Mouse (Mus musculus): ENCODE results near the gene Msi2.

Gene Msi2

GRCm38 (mm10) chr11:88713479-88713878 is 4.8 kb downstream of the Msi2 start:
- no peak for DNase-seq (ENCODE audit: low spot score in 2 of 2)

GRCm38 (mm10) chr11:88709876-88710614 is 8.3 kb downstream of the Msi2 start:
- no peak for DNase-seq (ENCODE audit: low spot score in 2 of 2)

DNA sequence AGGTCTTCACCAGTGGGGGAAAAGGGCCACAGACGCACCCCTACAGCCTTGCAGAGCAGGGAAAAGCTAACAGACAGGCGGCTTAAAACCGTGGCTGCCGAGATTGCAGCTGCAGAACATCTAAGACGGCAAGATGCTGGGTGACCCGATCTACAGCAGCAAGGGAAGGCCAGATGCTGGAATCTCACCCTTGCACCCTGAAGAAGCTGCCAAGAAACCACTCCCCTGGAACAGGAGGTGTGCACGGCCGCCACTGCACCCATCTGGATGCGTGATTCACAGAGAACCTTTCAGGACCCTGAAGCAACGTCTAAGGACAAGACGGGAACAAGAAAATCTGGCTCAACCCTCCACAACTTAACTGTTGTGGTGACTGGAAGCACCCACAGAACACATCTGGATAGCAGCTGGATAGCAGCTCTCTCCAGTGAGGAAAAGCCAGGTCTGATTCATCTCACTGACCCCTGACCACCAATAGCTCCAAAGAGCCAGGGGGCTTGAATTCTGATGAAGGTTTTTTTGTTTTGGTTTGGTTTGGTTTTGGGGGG is 11.0 kb downstream of the Msi2 start:
- DNase-seq (ENCODE audit: low spot score in 2 of 2), result no peak

GRCm38 (mm10) chr11:88704688-88705087 is 13.6 kb downstream of the Msi2 start:
- DNase-seq (ENCODE audit: low spot score in 2 of 2), result no peak

DNA sequence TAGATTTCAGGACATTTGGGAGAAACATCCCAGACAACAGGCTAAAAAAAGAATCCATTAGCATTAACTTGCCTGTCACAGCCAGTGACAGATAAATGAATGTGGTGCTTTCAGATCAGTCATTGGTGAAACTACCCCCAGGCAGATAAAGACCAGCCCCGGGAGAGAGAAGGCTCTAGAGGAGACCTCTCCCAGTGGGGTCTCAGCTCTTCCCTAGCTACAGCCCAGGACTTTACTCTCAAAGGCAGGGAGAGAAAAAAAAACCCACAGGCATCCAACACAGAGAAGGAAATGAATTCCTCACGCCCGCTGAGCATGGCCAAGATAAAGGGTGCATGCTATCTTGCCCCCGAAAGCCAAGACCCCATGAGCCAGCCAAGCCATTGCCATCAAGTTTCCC is 15.1 kb downstream of the Msi2 start:
- no peak for DNase-seq (ENCODE audit: low spot score in 2 of 2)

GRCm38 (mm10) chr11:88701976-88702659 is 16.2 kb downstream of the Msi2 start:
- DNase-seq (ENCODE audit: low spot score in 2 of 2), result no peak

DNA sequence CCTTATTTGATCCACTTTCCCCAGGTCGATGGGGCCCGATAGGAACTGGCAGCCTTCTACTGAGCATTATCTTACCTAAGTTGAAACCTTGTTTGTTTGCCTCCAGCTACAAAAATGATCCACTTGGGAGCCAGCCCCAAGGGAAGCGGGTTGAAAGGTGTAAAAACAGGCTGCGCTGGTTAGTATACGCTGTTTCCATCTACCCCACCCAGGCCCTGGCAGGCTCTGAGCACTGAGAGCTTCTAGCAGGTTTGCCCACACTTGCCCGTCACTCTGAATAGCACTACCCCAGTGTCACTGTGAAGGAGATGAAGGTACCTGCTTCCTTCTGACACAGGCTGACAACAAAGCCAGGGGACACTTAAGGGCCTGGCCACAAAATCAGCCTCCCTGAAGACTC is 17.3 kb downstream of the Msi2 start:
- DNase-seq (ENCODE audit: low spot score in 2 of 2), result no peak

DNA sequence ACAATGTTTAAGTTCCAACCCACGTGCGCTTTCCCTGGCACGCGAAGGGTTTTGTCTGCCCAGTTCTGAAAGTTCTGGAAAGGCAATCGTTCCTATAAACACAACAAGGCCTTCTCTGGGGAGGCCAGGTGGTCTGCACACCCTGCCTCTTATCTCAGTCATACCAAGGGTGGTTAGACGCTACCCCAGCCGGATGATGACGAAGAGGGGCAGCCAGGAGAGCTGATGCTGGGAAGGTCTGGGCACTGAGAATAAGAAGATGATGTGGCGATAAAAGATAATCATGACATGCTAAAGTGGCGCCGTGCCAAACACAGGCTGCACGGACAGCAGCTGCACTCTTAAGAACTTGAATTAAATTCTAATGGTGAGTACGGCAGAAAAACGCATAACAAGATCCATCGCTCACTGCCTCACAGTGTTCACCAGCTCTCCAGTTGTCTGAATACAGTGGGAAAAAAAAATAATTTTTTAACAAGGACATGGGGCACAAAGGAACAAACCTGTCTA is 18.1 kb downstream of the Msi2 start:
- DNase-seq (ENCODE audit: low spot score in 2 of 2), result no peak

- no peak for DNase-seq (ENCODE audit: low spot score in 2 of 2)
These were observed 24.1 kb downstream of the Msi2 start for GRCm38 (mm10) chr11:88693905-88694893.

DNA sequence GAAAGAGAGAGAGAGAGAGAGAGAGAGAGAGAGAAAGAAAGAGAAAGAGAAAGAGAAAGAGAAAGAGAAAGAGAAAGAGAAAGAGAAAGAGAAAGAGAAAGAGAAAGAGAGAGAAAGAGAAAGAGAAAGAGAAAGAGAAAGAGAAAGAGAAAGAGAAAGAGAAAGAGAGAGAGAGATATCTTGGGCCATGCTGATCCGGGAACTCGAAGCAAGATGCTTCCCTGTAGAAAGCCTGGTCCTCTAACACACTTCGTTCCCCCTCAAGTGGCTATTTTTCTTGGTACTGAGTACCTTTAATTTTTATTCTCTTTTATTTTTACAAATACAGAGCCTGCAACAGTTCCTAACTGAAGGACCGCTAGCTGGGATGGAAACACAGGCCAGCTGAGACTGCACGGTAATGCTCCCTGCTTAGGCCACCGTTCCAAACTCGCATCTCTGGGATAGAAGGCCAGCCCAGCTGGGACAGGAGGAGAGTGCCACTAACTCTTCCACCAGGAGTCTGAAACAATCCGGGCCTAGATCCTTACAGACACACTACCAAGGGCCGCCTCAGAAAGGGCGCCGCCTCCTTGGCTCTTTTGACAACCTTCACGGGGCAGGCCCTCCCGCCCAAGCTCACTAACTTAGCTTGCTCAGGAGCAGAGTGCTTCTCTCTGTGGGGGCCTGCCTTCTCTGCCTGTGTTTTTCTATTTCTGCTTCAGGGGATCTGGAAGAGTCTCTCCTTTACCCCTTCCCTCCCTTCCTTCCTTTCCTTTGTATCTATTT is 25.1 kb downstream of the Msi2 start:
- no peak for DNase-seq (ENCODE audit: low spot score in 2 of 2)

GRCm38 (mm10) chr11:88692374-88692773 is 25.9 kb downstream of the Msi2 start:
- no peak for DNase-seq (ENCODE audit: low spot score in 2 of 2)

- DNase-seq (ENCODE audit: low spot score in 2 of 2), result no peak
These were observed 27.6 kb downstream of the Msi2 start for GRCm38 (mm10) chr11:88690556-88691287.

- no peak for DNase-seq (ENCODE audit: low spot score in 2 of 2)
These were observed 28.4 kb downstream of the Msi2 start for GRCm38 (mm10) chr11:88689831-88690459.

- DNase-seq (ENCODE audit: low spot score in 2 of 2), result no peak
These were observed 29.7 kb downstream of the Msi2 start for GRCm38 (mm10) chr11:88688644-88689043.

- no peak for DNase-seq (ENCODE audit: low spot score in 2 of 2)
These were observed 30.6 kb downstream of the Msi2 start for GRCm38 (mm10) chr11:88687711-88688110.

- no peak for DNase-seq (ENCODE audit: low spot score in 2 of 2)
These were observed 31.3 kb downstream of the Msi2 start for GRCm38 (mm10) chr11:88687010-88687409.

DNA sequence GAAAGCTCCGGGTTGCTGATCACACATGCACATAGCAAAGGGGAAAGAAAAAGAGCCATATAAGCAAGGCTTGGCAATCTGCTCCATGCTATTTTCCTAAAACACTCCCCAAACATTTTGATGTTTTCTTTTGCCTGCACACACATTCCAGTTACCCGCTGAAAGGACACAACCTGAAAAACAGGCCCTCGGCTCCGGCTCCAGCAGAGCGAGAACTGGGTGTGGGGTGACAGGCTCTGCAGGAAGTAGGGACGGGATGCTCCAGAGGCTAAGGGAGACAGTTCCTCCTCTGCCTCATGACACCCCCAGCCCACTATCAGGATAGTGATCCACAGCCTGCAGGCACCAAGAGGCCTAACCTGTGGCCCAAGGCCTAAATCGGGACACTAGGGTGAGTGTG is 32.3 kb downstream of the Msi2 start:
- no peak for DNase-seq (ENCODE audit: low spot score in 2 of 2)

- DNase-seq (ENCODE audit: low spot score in 2 of 2), result no peak
These were observed 35.1 kb downstream of the Msi2 start for GRCm38 (mm10) chr11:88683026-88683770.

GRCm38 (mm10) chr11:88677350-88677749 is 41.0 kb downstream of the Msi2 start:
- no peak for DNase-seq (ENCODE audit: low spot score in 2 of 2)
